Mouse (Mus musculus): ENCODE data around the gene Fndc3b. TPM values are rescaled to one million over a fixed set of nuclear protein-coding genes. Genes with fewer than 3 reads are reported as not detected.

Gene Fndc3b
- polyA plus RNA-seq, 1 experiment from 2014 or later = 11.4 TPM

DNA sequence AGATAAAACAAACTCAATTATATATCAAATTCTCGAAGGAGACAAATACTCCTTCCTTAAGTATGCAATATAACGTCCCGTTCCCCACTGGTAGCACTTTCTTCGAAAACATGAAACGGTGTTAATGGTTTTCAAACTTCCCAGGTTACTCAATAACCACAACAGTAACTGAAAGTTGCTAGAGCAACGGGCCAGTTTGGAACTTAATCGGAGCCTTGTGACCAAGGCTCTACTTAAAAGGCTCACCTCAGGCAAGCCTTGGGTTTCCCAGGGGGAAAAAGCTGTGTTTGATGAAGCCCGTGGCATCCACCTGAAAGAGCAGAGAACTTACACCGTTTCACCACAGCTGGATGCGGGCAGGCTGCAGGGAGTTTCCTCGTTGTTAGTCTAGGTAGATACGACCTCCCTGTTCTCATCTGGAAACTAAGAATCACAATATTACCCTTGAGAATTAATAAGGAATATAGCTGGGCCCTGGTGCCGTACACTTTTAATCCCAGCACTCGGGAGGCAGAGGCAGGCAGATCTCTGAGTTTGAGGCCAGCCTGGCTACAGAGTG, 25.4 kb downstream of the Fndc3b start:
- Histone ChIP-seq H3K4me1 (no peaks in the 10 kb centered on the region), H3K36me3 (peaks cover 13% of the 10 kb centered on the region), H3K27me3 (ENCODE audit: low read depth, poor library complexity, severe bottlenecking) (no peaks in the 10 kb centered on the region), H3K9me3 (replicated peaks) (peaks cover 9% of the 10 kb centered on the region), H3K4me3 (no peak overlapping the region), H3K27ac (replicated peaks) (no peak overlapping the region)
- WGBS = 92% methylated on average over 14 of the region's 14 CpGs
- DNase-seq (ENCODE audit: low spot score) = no peak

DNA sequence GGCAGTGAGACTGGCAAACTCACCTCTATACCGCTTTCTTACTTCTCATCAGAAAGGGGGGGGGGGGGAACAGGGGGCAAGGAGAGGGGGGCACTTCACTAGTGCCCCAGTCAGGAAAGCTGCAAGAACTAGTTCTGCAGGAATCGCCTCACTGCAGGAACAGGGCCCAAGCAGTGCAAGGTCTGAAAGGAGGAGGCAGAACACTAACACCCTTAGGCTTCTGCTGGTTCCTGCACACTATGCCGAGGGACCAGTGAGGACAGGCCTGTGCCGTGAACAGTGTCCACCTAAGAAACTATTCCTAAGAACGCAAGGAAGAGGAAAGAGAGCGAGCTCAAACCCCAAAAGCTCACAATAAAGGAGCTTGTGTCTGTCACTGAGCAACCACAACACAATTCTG, 26.0 kb downstream of the Fndc3b start:
- WGBS = 85% methylated on average over 6 of the region's 6 CpGs
- no peaks in the 10 kb centered on the region for H3K27me3 ChIP-seq (ENCODE audit: low read depth, poor library complexity, severe bottlenecking)
- no peak for DNase-seq (ENCODE audit: low spot score)
- H3K36me3 ChIP-seq = peaks cover 13% of the 10 kb centered on the region
- no peak overlapping the region for H3K4me3 ChIP-seq
- no peak overlapping the region for H3K27ac ChIP-seq (replicated peaks)
- no peaks in the 10 kb centered on the region for H3K4me1 ChIP-seq
- peaks cover 9% of the 10 kb centered on the region for H3K9me3 ChIP-seq (replicated peaks)

DNA sequence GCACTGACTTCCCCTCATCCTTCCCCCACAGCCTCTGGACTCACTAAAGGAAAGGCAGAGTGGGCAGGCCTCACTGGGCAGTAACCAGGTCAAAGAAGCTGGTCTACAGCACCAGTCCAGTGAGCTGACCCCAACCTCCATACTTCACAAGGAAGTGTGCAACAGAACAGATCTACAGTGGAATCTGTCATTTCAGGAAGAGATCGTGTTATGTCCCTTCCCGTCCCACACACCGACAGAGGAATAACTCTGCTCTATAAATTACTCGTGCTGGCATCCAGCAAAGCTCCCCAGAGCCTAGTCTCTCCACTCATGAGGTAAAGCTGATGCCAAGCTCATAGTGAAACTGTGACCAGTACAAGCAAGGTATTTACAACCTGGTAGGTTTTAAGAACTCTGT, 27.7 kb downstream of the Fndc3b start:
- 94% methylated on average over 4 of the region's 4 CpGs for WGBS
- H3K36me3 ChIP-seq = peaks cover 13% of the 10 kb centered on the region
- no peak for DNase-seq (ENCODE audit: low spot score)
- no peak overlapping the region for H3K27ac ChIP-seq (replicated peaks)
- H3K4me1 ChIP-seq = no peaks in the 10 kb centered on the region
- H3K27me3 ChIP-seq (ENCODE audit: low read depth, poor library complexity, severe bottlenecking) = no peaks in the 10 kb centered on the region
- peaks cover 9% of the 10 kb centered on the region for H3K9me3 ChIP-seq (replicated peaks)
- no peak overlapping the region for H3K4me3 ChIP-seq

DNA sequence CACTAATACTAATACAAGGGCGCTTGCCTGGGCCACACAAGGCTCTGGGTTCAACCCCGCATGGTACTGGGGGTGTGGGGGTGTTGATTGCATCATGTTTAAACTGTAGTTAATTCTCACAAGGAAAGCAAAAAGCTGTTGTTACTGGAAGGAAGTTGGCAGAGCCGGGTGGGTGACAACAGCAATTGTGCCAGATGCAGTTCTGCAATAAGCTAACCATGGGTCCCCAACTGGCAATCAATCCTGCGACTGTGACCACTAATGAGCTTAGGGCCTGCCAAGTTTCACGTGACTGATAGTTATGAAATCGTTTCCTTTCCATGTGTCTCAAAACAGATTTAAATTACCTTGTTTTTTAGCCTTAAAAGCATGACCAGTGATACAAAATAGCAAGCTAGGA, 33.5 kb downstream of the Fndc3b start:
- Histone ChIP-seq H3K4me3 (no peak overlapping the region), H3K36me3 (no peaks in the 10 kb centered on the region), H3K4me1 (peaks cover 10% of the 10 kb centered on the region), H3K9me3 (replicated peaks) (no peaks in the 10 kb centered on the region), H3K27me3 (ENCODE audit: low read depth, poor library complexity, severe bottlenecking) (no peaks in the 10 kb centered on the region), H3K27ac (replicated peaks) (no peak overlapping the region)
- no peak for DNase-seq (ENCODE audit: low spot score)
- WGBS = 82% methylated on average over 6 of the region's 6 CpGs

DNA sequence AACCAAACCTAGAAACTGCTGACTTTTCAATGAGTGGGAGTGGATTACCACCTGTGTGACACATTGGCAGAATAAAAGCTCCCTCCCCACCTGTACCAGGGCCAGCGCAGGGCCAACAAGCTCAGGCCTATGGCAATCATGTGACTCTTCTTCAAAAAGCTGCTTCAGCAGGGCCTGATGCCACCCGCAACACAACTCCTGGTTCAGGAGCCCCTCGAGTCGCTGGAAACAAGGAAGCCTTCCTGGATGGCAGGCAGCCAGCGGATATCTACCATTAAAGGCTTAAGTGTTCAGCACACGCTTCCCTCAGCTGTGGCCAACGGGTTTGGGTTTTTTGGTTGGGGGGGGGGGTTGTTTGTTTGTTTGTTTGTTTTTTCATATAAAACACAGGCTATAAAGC, 37.4 kb downstream of the Fndc3b start:
- DNase-seq (ENCODE audit: low spot score) = no peak
- Histone ChIP-seq H3K4me3 (no peak overlapping the region), H3K36me3 (no peaks in the 10 kb centered on the region), H3K9me3 (replicated peaks) (no peaks in the 10 kb centered on the region), H3K27ac (replicated peaks) (no peak overlapping the region), H3K4me1 (peaks cover 23% of the 10 kb centered on the region), H3K27me3 (ENCODE audit: low read depth, poor library complexity, severe bottlenecking) (no peaks in the 10 kb centered on the region)
- 90% methylated on average over 7 of the region's 7 CpGs for WGBS

DNA sequence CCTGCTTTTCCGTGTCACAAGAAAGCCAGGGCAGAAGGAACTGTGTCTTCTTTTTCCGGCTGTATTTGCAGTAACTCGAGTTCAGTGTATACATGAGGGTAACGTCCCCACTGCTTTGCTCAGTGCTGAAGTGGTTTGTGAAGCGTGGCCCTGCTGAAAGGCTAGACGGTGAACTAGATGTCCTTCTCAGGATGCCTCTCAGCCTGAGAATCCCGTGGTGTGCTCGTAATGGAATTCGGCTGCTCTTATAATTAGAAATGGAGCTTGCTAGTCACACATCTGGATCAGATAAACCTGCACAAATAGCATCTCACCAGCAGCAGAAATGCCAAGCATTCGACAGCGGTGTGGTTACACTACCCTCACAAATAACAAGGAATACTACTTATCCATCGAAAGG, 40.7 kb downstream of the Fndc3b start:
- Histone ChIP-seq H3K27ac (replicated peaks) (no peak overlapping the region), H3K4me3 (no peak overlapping the region), H3K27me3 (ENCODE audit: low read depth, poor library complexity, severe bottlenecking) (no peaks in the 10 kb centered on the region), H3K4me1 (peaks cover 25% of the 10 kb centered on the region), H3K36me3 (no peaks in the 10 kb centered on the region), H3K9me3 (replicated peaks) (no peaks in the 10 kb centered on the region)
- DNase-seq (ENCODE audit: low spot score) = no peak
- WGBS = 76% methylated on average over 12 of the region's 12 CpGs

DNA sequence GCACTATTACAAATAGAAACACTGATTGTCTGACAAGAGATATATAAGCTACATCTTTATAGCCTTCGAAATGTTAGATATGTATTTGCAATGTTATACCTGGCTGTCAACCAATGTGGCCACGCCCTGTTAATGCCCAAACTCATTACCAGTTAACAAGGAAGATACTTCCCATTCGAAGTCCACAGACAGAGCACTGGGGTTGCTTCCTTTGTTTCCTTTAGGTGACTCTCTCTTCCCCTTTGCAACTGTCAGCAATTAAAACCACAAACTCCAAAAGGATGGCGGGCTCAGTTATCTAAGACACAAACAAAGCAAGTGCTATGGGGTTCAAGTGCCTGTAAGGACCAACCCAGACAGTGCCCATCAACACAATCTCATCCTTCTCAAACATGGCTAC, 43.8 kb downstream of the Fndc3b start:
- Histone ChIP-seq H3K4me3 (no peak overlapping the region), H3K27ac (replicated peaks) (no peak overlapping the region), H3K36me3 (no peaks in the 10 kb centered on the region), H3K27me3 (ENCODE audit: low read depth, poor library complexity, severe bottlenecking) (no peaks in the 10 kb centered on the region), H3K9me3 (replicated peaks) (no peaks in the 10 kb centered on the region), H3K4me1 (peaks cover 24% of the 10 kb centered on the region)
- WGBS = 88% methylated on average over 4 of the region's 4 CpGs
- no peak for DNase-seq (ENCODE audit: low spot score)

DNA sequence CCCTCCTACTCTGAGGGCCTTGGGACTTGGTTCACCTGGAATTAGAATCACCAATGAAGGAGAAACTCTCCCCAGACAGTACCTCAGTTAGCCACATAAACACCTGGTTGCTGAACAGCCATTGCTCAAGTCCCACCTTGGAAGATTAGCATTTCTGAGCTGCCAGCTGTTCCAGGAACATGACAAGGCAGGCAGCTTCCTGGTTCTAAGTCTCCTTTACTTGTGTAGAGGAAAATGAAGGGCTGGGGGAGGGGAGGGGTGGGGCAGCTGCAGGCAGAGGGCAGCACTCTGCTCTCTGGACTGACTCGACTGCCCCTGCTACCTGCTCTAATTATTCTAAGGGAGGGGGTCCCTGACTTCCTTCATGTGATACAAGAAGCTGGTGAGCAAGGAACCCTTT, 45.8 kb downstream of the Fndc3b start:
- WGBS = 8% methylated on average over 1 of the region's 1 CpGs
- Histone ChIP-seq H3K4me3 (no peak overlapping the region), H3K27ac (replicated peaks) (no peak overlapping the region), H3K27me3 (ENCODE audit: low read depth, poor library complexity, severe bottlenecking) (no peaks in the 10 kb centered on the region), H3K4me1 (peaks cover 14% of the 10 kb centered on the region), H3K36me3 (no peaks in the 10 kb centered on the region), H3K9me3 (replicated peaks) (no peaks in the 10 kb centered on the region)
- no peak for DNase-seq (ENCODE audit: low spot score)

DNA sequence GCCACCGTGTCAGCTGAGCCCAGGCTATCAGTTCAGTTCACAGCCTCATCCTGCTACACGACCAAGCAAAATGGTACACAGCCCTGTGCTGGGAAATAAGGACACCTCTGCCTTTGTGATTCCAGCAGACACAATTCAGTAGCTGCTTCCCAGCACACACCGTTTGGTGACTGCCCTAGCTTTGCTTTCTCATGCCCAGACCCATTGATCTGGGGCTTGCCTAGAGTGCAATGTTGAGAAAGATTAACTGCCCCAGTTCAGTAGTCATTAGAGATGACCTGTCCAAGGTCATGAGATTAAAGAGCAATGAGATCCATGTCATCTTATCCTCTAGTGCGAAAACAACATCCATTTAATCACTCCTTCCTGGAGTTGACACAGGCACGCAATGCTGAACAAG, 47.9 kb downstream of the Fndc3b start:
- DNase-seq (ENCODE audit: low spot score) = no peak
- 75% methylated on average over 5 of the region's 5 CpGs for WGBS
- Histone ChIP-seq H3K9me3 (replicated peaks) (no peaks in the 10 kb centered on the region), H3K27ac (replicated peaks) (no peak overlapping the region), H3K4me1 (peaks cover 22% of the 10 kb centered on the region), H3K27me3 (ENCODE audit: low read depth, poor library complexity, severe bottlenecking) (no peaks in the 10 kb centered on the region), H3K4me3 (no peak overlapping the region), H3K36me3 (no peaks in the 10 kb centered on the region)

DNA sequence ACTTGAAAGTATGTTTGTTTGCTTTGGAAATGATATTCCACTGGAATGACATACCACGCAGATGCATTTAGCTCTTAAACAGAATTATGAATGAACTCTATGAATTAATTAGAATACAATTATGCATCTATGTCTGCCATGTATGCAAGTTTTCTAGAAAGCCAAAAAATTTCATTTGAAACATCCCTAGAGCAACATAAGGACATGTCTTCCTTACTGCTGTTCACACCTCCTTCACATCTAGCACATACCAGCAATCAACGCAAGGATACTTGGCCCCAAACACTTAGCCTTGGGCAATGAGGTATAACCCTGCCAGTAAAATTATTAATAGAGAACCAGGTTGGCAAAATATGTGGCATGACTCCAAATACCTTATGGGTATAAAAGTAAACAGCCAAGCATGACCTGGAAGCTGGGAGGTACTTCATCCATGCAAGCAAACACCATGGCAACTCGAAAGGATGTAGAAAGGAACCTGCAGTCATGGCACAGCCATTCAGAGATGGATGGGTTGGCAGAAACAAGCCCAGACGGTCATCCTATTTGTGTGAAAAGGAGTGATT, 52.8 kb downstream of the Fndc3b start:
- DNase-seq (ENCODE audit: low spot score) = no peak
- H3K27ac ChIP-seq (replicated peaks) = no peak overlapping the region
- WGBS = 88% methylated on average over 4 of the region's 4 CpGs

DNA sequence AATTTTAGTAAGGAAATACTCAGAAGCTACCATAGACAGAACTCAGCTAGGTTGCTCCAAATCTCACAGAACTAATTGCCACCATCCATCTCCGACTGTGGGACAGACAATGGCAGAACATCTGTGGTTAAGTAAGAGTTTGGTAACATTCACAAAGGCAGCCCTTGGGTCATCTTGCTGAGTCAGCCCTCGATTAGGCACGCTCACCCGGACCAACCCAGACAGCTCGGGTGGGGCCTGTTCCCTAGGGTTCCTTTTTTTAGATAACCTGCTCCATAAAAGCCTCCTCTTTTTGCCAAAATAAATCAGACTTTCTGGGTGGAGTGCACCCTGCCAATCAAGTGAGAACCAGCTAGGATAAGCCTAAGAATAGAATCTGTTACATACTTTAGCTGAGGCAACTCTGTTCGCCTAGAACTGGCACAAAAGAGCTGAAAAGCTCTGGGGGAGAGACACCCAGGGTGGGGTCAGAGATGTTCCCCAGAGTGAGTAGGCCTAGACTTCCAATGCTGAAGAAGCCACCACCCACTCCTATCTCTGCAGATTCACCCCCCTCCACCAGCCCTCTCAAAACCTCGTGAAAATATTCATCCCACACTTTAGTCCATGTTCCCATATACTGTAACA, 54.2 kb downstream of the Fndc3b start:
- 70% methylated on average over 7 of the region's 7 CpGs for WGBS
- Histone ChIP-seq H3K27ac (replicated peaks) (no peak overlapping the region), H3K36me3 (no peaks in the 10 kb centered on the region), H3K4me1 (peaks cover 40% of the 10 kb centered on the region), H3K27me3 (ENCODE audit: low read depth, poor library complexity, severe bottlenecking) (no peaks in the 10 kb centered on the region), H3K9me3 (replicated peaks) (no peaks in the 10 kb centered on the region), H3K4me3 (no peak overlapping the region)
- DNase-seq (ENCODE audit: low spot score) = no peak

More for the DNA sequence above, 52.8 kb downstream of the Fndc3b start:
- H3K9me3 ChIP-seq (replicated peaks) = no peaks in the 10 kb centered on the region
- H3K4me1 ChIP-seq = peaks cover 38% of the 10 kb centered on the region
- no peaks in the 10 kb centered on the region for H3K27me3 ChIP-seq (ENCODE audit: low read depth, poor library complexity, severe bottlenecking)
- H3K36me3 ChIP-seq = no peaks in the 10 kb centered on the region
- no peak overlapping the region for H3K4me3 ChIP-seq

DNA sequence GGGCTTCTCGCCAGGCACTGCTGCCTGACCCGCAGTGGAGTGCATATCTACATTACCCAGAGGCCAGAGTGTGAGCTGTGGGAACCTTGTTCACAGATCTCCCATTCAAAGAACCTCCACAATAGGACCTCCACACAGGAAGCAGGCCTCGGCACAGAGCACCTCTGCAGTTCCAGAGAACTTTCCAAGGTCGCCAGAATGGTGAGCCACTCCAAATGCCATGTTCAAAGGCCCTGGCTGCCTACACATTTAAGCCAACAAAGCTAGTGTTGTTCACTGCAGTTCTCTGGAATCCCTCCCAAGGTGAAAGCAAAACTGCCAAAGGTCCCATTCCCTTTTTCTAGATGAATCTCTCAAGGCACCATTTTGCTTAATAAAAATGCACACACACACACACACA, 55.4 kb downstream of the Fndc3b start:
- H3K27ac ChIP-seq (replicated peaks) = no peak overlapping the region
- H3K9me3 ChIP-seq (replicated peaks) = no peaks in the 10 kb centered on the region
- no peaks in the 10 kb centered on the region for H3K36me3 ChIP-seq
- H3K4me3 ChIP-seq = no peak overlapping the region
- DNase-seq (ENCODE audit: low spot score) = no peak
- no peaks in the 10 kb centered on the region for H3K27me3 ChIP-seq (ENCODE audit: low read depth, poor library complexity, severe bottlenecking)
- WGBS = 79% methylated on average over 4 of the region's 4 CpGs
- H3K4me1 ChIP-seq = peaks cover 47% of the 10 kb centered on the region

DNA sequence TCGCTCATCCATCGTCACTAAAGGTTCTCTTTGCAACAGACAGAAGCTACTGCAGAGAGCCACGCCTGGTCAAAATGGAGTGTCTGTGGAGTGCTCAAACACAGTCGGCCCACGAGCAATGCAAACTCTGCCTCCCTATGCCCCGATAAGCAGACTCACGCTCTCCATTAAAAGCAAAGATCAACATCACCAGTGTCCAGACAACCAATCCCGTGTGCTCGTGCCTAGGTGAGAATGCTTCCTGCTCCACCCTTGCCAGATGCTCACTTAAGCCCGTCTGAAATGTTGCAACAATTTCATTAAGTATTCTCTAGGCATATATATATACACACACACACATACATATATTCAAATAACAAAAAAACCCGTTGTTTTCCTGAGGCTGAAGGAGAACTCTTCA, 56.1 kb downstream of the Fndc3b start:
- WGBS = 94% methylated on average over 11 of the region's 11 CpGs
- no peaks in the 10 kb centered on the region for H3K36me3 ChIP-seq
- H3K27ac ChIP-seq (replicated peaks) = no peak overlapping the region
- DNase-seq (ENCODE audit: low spot score) = no peak
- H3K9me3 ChIP-seq (replicated peaks) = no peaks in the 10 kb centered on the region
- no peak overlapping the region for H3K4me3 ChIP-seq
- no peaks in the 10 kb centered on the region for H3K27me3 ChIP-seq (ENCODE audit: low read depth, poor library complexity, severe bottlenecking)
- peaks cover 47% of the 10 kb centered on the region for H3K4me1 ChIP-seq
